Mouse (Mus musculus) neural tube, embryonic 11.5 days (tissue): ENCODE data around the gene Gm42674. TPM values are rescaled to one million over a fixed set of nuclear protein-coding genes. Genes with fewer than 3 reads are reported as not detected.

Experiments used
- ATAC-seq: fragments of 200-750 bp; cut with Nextera tagmentation; 2 replicates; pipeline ENCODE4 v1.8.0; 2017; ENCODE audit warnings: moderate number of reproducible peaks, mild to moderate bottlenecking, moderate TSS enrichment, moderate library complexity; ENCODE audit not compliant: insufficient read depth, low FRiP score, low TSS enrichment
- DNase-seq: peaks from one replicate; pipeline ENCODE4 v3.0.0-alpha.2; 2015; ENCODE audit warnings: low spot score
- H3K27ac ChIP-seq: fragments of 300-500 bp; sonication (generic); 2 replicates; pipeline ENCODE4 v1.5.1; 2014; ENCODE audit warnings: low read depth, mild to moderate bottlenecking, low read length
- H3K27me3 ChIP-seq: fragments of 300-500 bp; sonication (generic); 2 replicates; pipeline ENCODE4 v1.6.1; 2014; ENCODE audit warnings: mild to moderate bottlenecking, low read length, mixed read lengths; ENCODE audit not compliant: control insufficient read depth, insufficient read depth
- H3K36me3 ChIP-seq: fragments of 300-500 bp; sonication (generic); 2 replicates; pipeline ENCODE4 v1.6.1; 2014; ENCODE audit warnings: mild to moderate bottlenecking, low read length, moderate library complexity, mixed read lengths; ENCODE audit not compliant: control insufficient read depth, insufficient read depth
- H3K4me1 ChIP-seq: fragments of 300-500 bp; sonication (generic); 2 replicates; pipeline ENCODE4 v1.6.1; 2014; ENCODE audit warnings: low read length, mixed read lengths; ENCODE audit not compliant: control insufficient read depth, insufficient read depth
- H3K4me2 ChIP-seq: fragments of 300-500 bp; sonication (generic); 2 replicates; pipeline ENCODE4 v1.6.1; 2014; ENCODE audit warnings: low read depth, mild to moderate bottlenecking, moderate library complexity
- H3K4me3 ChIP-seq: fragments of 300-500 bp; sonication (generic); 2 replicates; pipeline ENCODE4 v1.5.1; 2014; ENCODE audit warnings: low read depth, low read length
- H3K9ac ChIP-seq: fragments of 300-500 bp; sonication (generic); 2 replicates; pipeline ENCODE4 v1.6.1; 2014; ENCODE audit warnings: mild to moderate bottlenecking, low read length
- H3K9me3 ChIP-seq: fragments of 300-500 bp; sonication (generic); 2 replicates; pipeline ENCODE4 v1.6.1; 2016; ENCODE audit warnings: low read length; ENCODE audit not compliant: control insufficient read depth
- WGBS: fragments of 180-500 bp; shearing (Covaris S2); extraction: QIAGEN DNeasy Blood & Tissue Kit; methylation state at CpG from one replicate; pipeline ENCODE4 v1.1.7; 2014; 5-methylcytosine and 5-hydroxymethylcytosine counted together
- polyA plus RNA-seq: library from polyadenylated mRNA; unstranded; fragments of >200 nt; fragmentation: Nextera tagmentation; extraction: Ambion mirVana; gene quantifications from 2 replicates; pipeline ENCODE4 v1.2.1, GENCODE M21; 2014

Gene Gm42674
- polyA plus RNA-seq, 1 experiment from 2014 or later, result not detected

DNA sequence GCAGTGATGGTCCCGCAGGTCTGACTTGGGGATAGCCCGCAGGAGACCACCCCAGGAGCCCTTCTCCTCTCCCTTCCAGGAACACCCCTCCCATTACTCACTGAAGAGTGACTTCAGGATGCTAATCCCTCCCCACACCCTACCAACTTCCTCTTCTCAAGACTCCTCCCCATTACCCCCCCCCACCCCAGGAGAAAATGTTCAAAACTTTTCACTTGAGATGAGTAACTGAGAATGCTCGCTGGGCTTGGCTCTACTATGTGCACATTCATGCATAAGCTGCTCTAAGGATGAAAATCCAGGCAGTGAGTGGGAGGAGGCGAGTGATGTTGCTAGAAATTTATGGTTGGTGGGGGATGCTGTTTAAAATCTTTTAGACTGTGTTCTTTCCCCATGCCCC is 10.4 kb downstream of the Gm42674 start:
- H3K36me3 ChIP-seq, result no peaks in the 10 kb centered on the region
- ATAC-seq (no peak), DNase-seq (no peak)
- no peaks in the 10 kb centered on the region for H3K4me1 ChIP-seq
- no peaks in the 10 kb centered on the region for H3K27me3 ChIP-seq
- no peak overlapping the region for H3K9ac ChIP-seq
- H3K27ac ChIP-seq, result no peak overlapping the region
- H3K4me2 ChIP-seq, result no peak overlapping the region
- H3K9me3 ChIP-seq, result no peaks in the 10 kb centered on the region
- 70% methylated on average over 4 of the region's 4 CpGs for WGBS
- no peak overlapping the region for H3K4me3 ChIP-seq

DNA sequence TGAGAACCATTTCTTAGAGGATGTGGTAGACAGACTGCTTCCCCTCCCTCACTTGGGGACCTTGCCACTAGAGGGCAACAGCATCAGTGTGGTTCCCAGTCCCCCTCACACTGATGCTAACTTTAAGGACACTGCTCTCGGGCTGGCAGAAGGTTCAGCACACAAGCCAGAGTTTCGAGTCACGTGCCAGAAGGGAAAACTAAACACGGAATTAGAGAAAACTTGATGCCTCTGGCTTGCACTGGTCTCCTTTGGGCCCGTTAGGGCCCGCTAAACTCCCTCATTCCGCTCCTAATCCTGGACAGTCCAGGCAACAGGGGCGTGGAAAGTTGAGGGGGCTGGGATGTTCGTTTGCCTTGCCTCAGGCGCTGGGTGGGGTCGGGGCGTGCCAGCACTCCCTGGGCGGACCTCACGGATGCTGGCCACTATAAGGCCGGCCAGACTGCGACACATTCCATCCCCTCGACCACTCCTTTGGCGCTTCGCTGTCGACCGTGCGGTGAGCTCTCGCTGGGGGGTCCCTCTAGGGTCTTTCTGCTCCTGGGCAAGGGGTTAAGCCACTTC is 11.1 kb downstream of the Gm42674 start, which contains the start of gene S100a6:
Gene S100a6, plus strand, starts transcription at position 155 of the 564 bp plus-strand sequence.
- no peaks in the 10 kb centered on the region for H3K9me3 ChIP-seq
- no peaks in the 10 kb centered on the region for H3K36me3 ChIP-seq
- peak within 1 kb of the TSS; percentile 61 for H3K4me2 ChIP-seq
- no peaks in the 10 kb centered on the region for H3K4me1 ChIP-seq
- DNase-seq, result peak; percentile 67
- ATAC-seq, result peak; percentile 74
- H3K4me3 ChIP-seq, result peak within 1 kb of the TSS; percentile 23
- H3K9ac ChIP-seq, result peak within 1 kb of the TSS; percentile 42
- H3K27ac ChIP-seq, result no peak within 1 kb of the TSS
- WGBS, result under 1% methylated on average over 23 of the region's 23 CpGs
- no peaks in the 10 kb centered on the region for H3K27me3 ChIP-seq

- no peak overlapping the region for H3K4me3 ChIP-seq
- H3K4me1 ChIP-seq, result no peaks in the 10 kb centered on the region
- H3K4me2 ChIP-seq, result peak overlapping the region; percentile 61
- ATAC-seq (no peak), DNase-seq (no peak)
- H3K9me3 ChIP-seq, result no peaks in the 10 kb centered on the region
- H3K27me3 ChIP-seq, result no peaks in the 10 kb centered on the region
- H3K27ac ChIP-seq, result no peak overlapping the region
- 71% methylated on average over 7 of the region's 7 CpGs for WGBS
- no peaks in the 10 kb centered on the region for H3K36me3 ChIP-seq
- H3K9ac ChIP-seq, result no peak overlapping the region; the same call in 1 of the 2 replicates
Measured at GRCm38 (mm10) chr3:90613461-90614147, 11.9 kb downstream of the Gm42674 start.

DNA sequence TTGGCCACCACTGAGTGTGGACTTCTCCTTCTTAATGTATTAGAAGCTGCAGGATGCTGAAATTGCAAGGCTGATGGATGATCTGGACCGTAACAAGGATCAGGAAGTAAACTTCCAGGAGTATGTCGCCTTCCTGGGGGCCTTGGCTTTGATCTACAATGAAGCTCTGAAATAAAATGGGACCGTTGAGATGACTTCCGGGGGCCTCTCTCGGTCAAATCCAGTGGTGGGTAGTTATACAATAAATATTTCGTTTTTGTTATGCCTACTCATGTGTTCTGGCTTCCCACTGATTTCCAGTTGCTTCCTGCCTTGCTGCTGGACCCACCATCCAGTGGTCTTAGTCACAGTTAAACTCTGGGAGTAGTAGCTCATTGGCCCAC is 12.4 kb downstream of the Gm42674 start:
- no peaks in the 10 kb centered on the region for H3K9me3 ChIP-seq
- ATAC-seq, result no peak
- H3K4me1 ChIP-seq, result no peaks in the 10 kb centered on the region
- H3K4me3 ChIP-seq, result no peak overlapping the region
- H3K27ac ChIP-seq, result no peak overlapping the region
- H3K27me3 ChIP-seq, result no peaks in the 10 kb centered on the region
- no peak for DNase-seq
- H3K36me3 ChIP-seq, result no peaks in the 10 kb centered on the region
- no peak overlapping the region for H3K4me2 ChIP-seq
- 87% methylated on average over 6 of the region's 6 CpGs for WGBS
- H3K9ac ChIP-seq, result no peak overlapping the region

DNA sequence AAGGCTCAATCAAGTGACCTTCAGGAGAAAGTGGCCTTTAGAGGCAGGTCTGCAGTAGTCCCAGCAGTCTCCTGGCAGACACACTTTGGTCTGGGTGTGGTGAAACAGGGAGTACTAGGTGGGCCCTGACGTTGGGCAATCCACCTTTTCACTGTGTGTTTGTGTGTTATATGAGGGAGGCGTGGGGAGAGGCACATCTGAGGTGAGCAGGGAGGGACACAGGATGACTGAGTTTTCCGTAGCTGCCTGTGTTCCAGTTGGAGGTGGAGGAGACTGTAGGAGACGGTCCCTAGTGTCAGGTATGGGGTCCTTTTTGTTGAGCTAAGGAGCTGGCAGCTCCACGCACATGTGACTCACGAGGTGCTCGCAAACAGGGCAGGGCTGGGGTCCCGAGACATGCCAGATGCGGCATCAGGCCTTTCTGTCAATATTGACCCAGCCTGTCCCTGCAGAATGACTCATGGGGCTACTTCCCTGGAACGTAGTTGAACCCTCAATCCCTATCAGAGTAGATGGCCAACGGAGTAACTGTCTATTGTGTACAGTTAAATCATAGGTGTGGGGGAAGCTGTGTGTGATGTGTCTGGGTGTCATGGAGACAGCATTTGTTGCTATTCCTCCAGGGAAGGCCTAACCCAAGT is 13.0 kb downstream of the Gm42674 start:
- Histone ChIP-seq H3K4me2 (no peak overlapping the region), H3K4me1 (no peaks in the 10 kb centered on the region), H3K36me3 (no peaks in the 10 kb centered on the region), H3K4me3 (no peak overlapping the region), H3K9ac (no peak overlapping the region), H3K9me3 (no peaks in the 10 kb centered on the region), H3K27ac (no peak overlapping the region), H3K27me3 (no peaks in the 10 kb centered on the region)
- 77% methylated on average over 11 of the region's 11 CpGs for WGBS
- ATAC-seq, result no peak
- DNase-seq, result no peak

DNA sequence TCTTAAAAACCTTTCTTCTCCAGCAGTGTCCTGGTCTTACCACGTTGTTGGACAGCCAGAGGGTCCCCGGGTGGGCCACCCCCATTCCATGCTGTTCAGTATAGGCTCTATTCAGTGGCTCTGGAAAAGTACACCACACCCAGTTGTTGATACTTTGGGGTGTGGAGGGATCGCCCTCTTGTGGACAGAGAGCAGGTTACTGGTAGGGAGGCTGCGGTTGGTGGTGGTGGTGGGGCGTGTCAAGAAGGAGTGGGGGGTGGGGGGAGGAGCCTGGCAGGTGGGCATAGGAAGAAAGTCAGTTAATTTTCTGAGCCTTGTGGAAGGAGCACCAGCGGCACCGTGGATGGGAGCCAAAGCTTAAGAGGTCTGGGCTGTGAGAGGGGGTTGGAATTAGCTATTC is 13.7 kb downstream of the Gm42674 start:
- DNase-seq (peak; percentile 57), ATAC-seq (peak; percentile 56; the same call in 1 of the 2 replicates)
- H3K4me3 ChIP-seq, result no peak overlapping the region
- no peak overlapping the region for H3K4me2 ChIP-seq
- WGBS, result 9% methylated on average over 7 of the region's 7 CpGs
- H3K4me1 ChIP-seq, result no peaks in the 10 kb centered on the region
- H3K9me3 ChIP-seq, result no peaks in the 10 kb centered on the region
- no peak overlapping the region for H3K27ac ChIP-seq
- no peak overlapping the region for H3K9ac ChIP-seq
- no peaks in the 10 kb centered on the region for H3K36me3 ChIP-seq
- no peaks in the 10 kb centered on the region for H3K27me3 ChIP-seq

DNA sequence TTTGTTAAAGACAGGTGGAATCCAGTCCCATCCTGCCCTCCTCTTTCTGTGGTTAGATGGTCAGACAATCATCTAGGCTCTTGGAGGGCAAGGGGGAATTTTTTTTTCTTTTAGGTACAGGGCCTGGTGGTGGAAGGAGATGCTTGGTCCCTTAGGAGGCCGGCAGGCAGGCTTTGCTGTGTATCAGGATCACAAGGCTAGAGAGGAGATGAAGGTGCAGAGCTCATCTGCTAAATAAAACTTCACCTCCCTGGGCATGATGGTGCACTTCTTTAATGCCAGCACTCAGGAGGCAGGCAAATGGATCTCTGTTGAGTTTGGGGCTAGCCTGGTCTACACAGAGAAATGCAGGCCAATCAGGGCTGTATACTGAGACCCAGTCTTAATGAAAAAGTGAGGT is 14.2 kb downstream of the Gm42674 start:
- no peak overlapping the region for H3K27ac ChIP-seq
- 75% methylated on average over 1 of the region's 1 CpGs for WGBS
- no peak overlapping the region for H3K4me2 ChIP-seq

GRCm38 (mm10) chr3:90617586-90617985 is 15.9 kb downstream of the Gm42674 start:
- no peak overlapping the region for H3K27ac ChIP-seq
- DNase-seq, result no peak
- no peaks in the 10 kb centered on the region for H3K9me3 ChIP-seq
- H3K36me3 ChIP-seq, result no peaks in the 10 kb centered on the region
- H3K4me1 ChIP-seq, result no peaks in the 10 kb centered on the region
- H3K4me3 ChIP-seq, result no peak overlapping the region
- no peaks in the 10 kb centered on the region for H3K27me3 ChIP-seq
- H3K4me2 ChIP-seq, result no peak overlapping the region
- no peak for ATAC-seq
- no peak overlapping the region for H3K9ac ChIP-seq
- 7% methylated on average over 1 of the region's 1 CpGs for WGBS

More for the DNA sequence above, 14.2 kb downstream of the Gm42674 start:
- H3K9ac ChIP-seq, result no peak overlapping the region
- ATAC-seq (no peak), DNase-seq (no peak)
- H3K9me3 ChIP-seq, result no peaks in the 10 kb centered on the region
- H3K27me3 ChIP-seq, result no peaks in the 10 kb centered on the region
- no peaks in the 10 kb centered on the region for H3K36me3 ChIP-seq
- H3K4me1 ChIP-seq, result no peaks in the 10 kb centered on the region
- H3K4me3 ChIP-seq, result no peak overlapping the region

DNA sequence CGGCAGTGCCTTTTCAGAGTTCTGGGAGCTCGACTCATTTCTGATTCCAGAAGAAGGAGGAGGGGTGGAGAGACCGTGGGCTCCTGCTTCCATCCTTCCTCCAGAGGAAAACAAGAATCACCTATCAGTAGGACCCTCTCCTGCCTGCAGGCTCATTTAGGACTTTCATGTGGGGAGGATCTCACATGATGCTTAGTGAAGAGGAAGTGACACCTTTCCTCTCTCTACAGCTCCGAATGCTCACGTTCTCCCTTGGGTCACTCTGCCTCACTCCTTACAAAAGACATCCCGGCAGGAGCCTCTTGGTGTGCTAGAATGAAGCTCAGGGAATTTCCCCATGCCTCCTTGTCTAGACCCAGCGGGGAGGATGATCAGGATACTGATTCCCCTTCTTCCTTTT is 19.8 kb downstream of the Gm42674 start:
- no peak for DNase-seq
- Histone ChIP-seq H3K4me3 (no peak overlapping the region), H3K4me2 (no peak overlapping the region), H3K27ac (no peak overlapping the region), H3K27me3 (no peaks in the 10 kb centered on the region), H3K36me3 (no peaks in the 10 kb centered on the region), H3K9ac (no peak overlapping the region), H3K9me3 (no peaks in the 10 kb centered on the region), H3K4me1 (peaks cover 6% of the 10 kb centered on the region)
- no peak for ATAC-seq
- 61% methylated on average over 7 of the region's 7 CpGs for WGBS
